Mouse (Mus musculus) lung, embryonic 16.5 days (tissue): ENCODE data around the gene Gfpt2. TPM values are rescaled to one million over a fixed set of nuclear protein-coding genes. Genes with fewer than 3 reads are reported as not detected.
A peak's percentile ranks its signal among the peaks of the same experiment; 100 is the strongest.

Source experiments
- ATAC-seq: fragments of 200-750 bp; cut with Nextera tagmentation; 2 replicates; pipeline ENCODE4 v1.8.0; 2017; ENCODE audit warnings: low read depth, mild to moderate bottlenecking, moderate library complexity
- H3K27ac ChIP-seq: fragments of 300-500 bp; sonication (generic); 2 replicates; pipeline ENCODE4 v1.5.1; 2014; ENCODE audit warnings: mild to moderate bottlenecking, control low read depth, low read length
- H3K27me3 ChIP-seq: fragments of 300-500 bp; sonication (generic); 2 replicates; pipeline ENCODE4 v1.6.1; 2014; ENCODE audit warnings: low read depth, low read length, mixed read lengths; ENCODE audit not compliant: control insufficient read depth, insufficient read depth
- H3K36me3 ChIP-seq: fragments of 300-500 bp; sonication (generic); 2 replicates; pipeline ENCODE4 v1.6.1; 2014; ENCODE audit warnings: low read length; ENCODE audit not compliant: control insufficient read depth, insufficient read depth
- H3K4me1 ChIP-seq: fragments of 300-500 bp; sonication (generic); replicated peaks from 2 replicates; pipeline ENCODE4 v1.6.1; 2014; ENCODE audit warnings: low read length, mixed read lengths; ENCODE audit not compliant: control insufficient read depth, insufficient read depth
- H3K4me2 ChIP-seq: fragments of 300-500 bp; sonication (generic); 2 replicates; pipeline ENCODE4 v1.6.1; 2014; ENCODE audit warnings: low read depth, low read length, control low read depth
- H3K4me3 ChIP-seq: fragments of 300-500 bp; sonication (generic); 2 replicates; pipeline ENCODE4 v1.5.1; 2014; ENCODE audit warnings: mild to moderate bottlenecking, low read length, control low read depth
- H3K9ac ChIP-seq: fragments of 300-500 bp; sonication (generic); 2 replicates; pipeline ENCODE4 v1.6.1; 2014; ENCODE audit warnings: low read length, control low read depth
- H3K9me3 ChIP-seq: fragments of 300-500 bp; sonication (generic); 2 replicates; pipeline ENCODE4 v1.6.1; 2016; ENCODE audit warnings: low read length; ENCODE audit not compliant: control insufficient read depth
- WGBS: fragments of 180-500 bp; shearing (Covaris S2); extraction: QIAGEN DNeasy Blood & Tissue Kit; methylation state at CpG from one replicate; pipeline ENCODE4 v1.1.7; 2014; 5-methylcytosine and 5-hydroxymethylcytosine counted together
- polyA plus RNA-seq: library from polyadenylated mRNA; unstranded; fragments of >200 nt; fragmentation: Nextera tagmentation; extraction: Ambion mirVana; gene quantifications from 2 replicates; pipeline ENCODE4 v1.2.1, GENCODE M21; 2015

The Gfpt2 gene
- polyA plus RNA-seq, 1 experiment from 2014 or later: 11.8 TPM

GRCm38 (mm10) chr11:49780161-49780817 is 13.7 kb upstream of the Gfpt2 start:
- no peak overlapping the region for H3K4me2 ChIP-seq
- WGBS: 70% methylated on average over 4 of the region's 4 CpGs
- H3K9ac ChIP-seq: no peak overlapping the region
- no peaks in the 10 kb centered on the region for H3K27me3 ChIP-seq
- H3K9me3 ChIP-seq: no peaks in the 10 kb centered on the region
- ATAC-seq: no peak
- H3K36me3 ChIP-seq: no peaks in the 10 kb centered on the region
- no peak overlapping the region for H3K4me3 ChIP-seq
- peaks cover 5% of the 10 kb centered on the region; the same call in 1 of the 2 replicates for H3K4me1 ChIP-seq
- no peak overlapping the region for H3K27ac ChIP-seq

- no peak for ATAC-seq
- Histone ChIP-seq H3K9ac (no peak overlapping the region), H3K4me1 (peaks cover 6% of the 10 kb centered on the region; the same call in 1 of the 2 replicates), H3K9me3 (no peaks in the 10 kb centered on the region), H3K36me3 (no peaks in the 10 kb centered on the region), H3K4me3 (no peak overlapping the region), H3K27ac (no peak overlapping the region), H3K27me3 (no peaks in the 10 kb centered on the region), H3K4me2 (no peak overlapping the region)
- 20% methylated on average over 6 of the region's 6 CpGs for WGBS
These were observed 12.1 kb upstream of the Gfpt2 start for GRCm38 (mm10) chr11:49781833-49782399.

GRCm38 (mm10) chr11:49793131-49793530 is 847 bp upstream of the Gfpt2 start:
- Histone ChIP-seq H3K9me3 (no peaks in the 10 kb centered on the region; the same call in 1 of the 2 replicates), H3K9ac (no peak overlapping the region), H3K4me3 (no peak overlapping the region), H3K4me2 (no peak overlapping the region), H3K4me1 (peaks cover 5% of the 10 kb centered on the region; the same call in 1 of the 2 replicates), H3K27ac (no peak overlapping the region), H3K27me3 (no peaks in the 10 kb centered on the region), H3K36me3 (no peaks in the 10 kb centered on the region)
- ATAC-seq: no peak
- WGBS: 4% methylated on average over 14 of the region's 14 CpGs

- peak overlapping the region; percentile 98 for H3K4me2 ChIP-seq
- peak overlapping the region; percentile 62 for H3K4me3 ChIP-seq
- WGBS: under 1% methylated on average over 39 of the region's 45 CpGs
- H3K9me3 ChIP-seq: no peaks in the 10 kb centered on the region; the same call in 1 of the 2 replicates
- peak; percentile 46; the same call in 1 of the 2 replicates for ATAC-seq
- H3K9ac ChIP-seq: peak overlapping the region; percentile 69
- no peaks in the 10 kb centered on the region for H3K36me3 ChIP-seq
- H3K27ac ChIP-seq: no peak overlapping the region
- peaks cover 5% of the 10 kb centered on the region; the same call in 1 of the 2 replicates for H3K4me1 ChIP-seq
- no peaks in the 10 kb centered on the region for H3K27me3 ChIP-seq
These were observed 565 bp downstream of the Gfpt2 start for GRCm38 (mm10) chr11:49794342-49795144.

GRCm38 (mm10) chr11:49798931-49799330 is 5.0 kb downstream of the Gfpt2 start:
- Histone ChIP-seq H3K9ac (no peak overlapping the region), H3K9me3 (no peaks in the 10 kb centered on the region), H3K27me3 (no peaks in the 10 kb centered on the region), H3K36me3 (no peaks in the 10 kb centered on the region), H3K4me3 (no peak overlapping the region), H3K4me1 (peaks cover 7% of the 10 kb centered on the region), H3K27ac (no peak overlapping the region), H3K4me2 (no peak overlapping the region)
- WGBS: 80% methylated on average over 6 of the region's 6 CpGs
- no peak for ATAC-seq

GRCm38 (mm10) chr11:49801516-49801915 is 7.5 kb downstream of the Gfpt2 start:
- no peak overlapping the region for H3K4me3 ChIP-seq
- no peaks in the 10 kb centered on the region for H3K36me3 ChIP-seq
- no peaks in the 10 kb centered on the region for H3K9me3 ChIP-seq
- H3K4me2 ChIP-seq: no peak overlapping the region
- ATAC-seq: peak; percentile 43; the same call in 1 of the 2 replicates
- WGBS: 37% methylated on average over 4 of the region's 4 CpGs
- no peaks in the 10 kb centered on the region for H3K27me3 ChIP-seq
- peaks cover 2% of the 10 kb centered on the region for H3K4me1 ChIP-seq
- H3K27ac ChIP-seq: no peak overlapping the region
- H3K9ac ChIP-seq: no peak overlapping the region

- no peak overlapping the region for H3K4me2 ChIP-seq
- no peaks in the 10 kb centered on the region for H3K9me3 ChIP-seq
- no peak overlapping the region for H3K9ac ChIP-seq
- H3K27me3 ChIP-seq: no peaks in the 10 kb centered on the region
- H3K27ac ChIP-seq: no peak overlapping the region
- 95% methylated on average over 4 of the region's 4 CpGs for WGBS
- no peak overlapping the region for H3K4me3 ChIP-seq
- ATAC-seq: no peak
- H3K36me3 ChIP-seq: no peaks in the 10 kb centered on the region
- peaks cover 2% of the 10 kb centered on the region for H3K4me1 ChIP-seq
These were observed 9.8 kb downstream of the Gfpt2 start for GRCm38 (mm10) chr11:49803801-49804200.

GRCm38 (mm10) chr11:49806218-49806617 is 12.2 kb downstream of the Gfpt2 start:
- Histone ChIP-seq H3K27ac (no peak overlapping the region), H3K27me3 (no peaks in the 10 kb centered on the region), H3K4me1 (no peaks in the 10 kb centered on the region; the same call in none of the 2 replicates), H3K9ac (no peak overlapping the region), H3K4me2 (no peak overlapping the region), H3K9me3 (no peaks in the 10 kb centered on the region), H3K4me3 (no peak overlapping the region), H3K36me3 (no peaks in the 10 kb centered on the region)
- ATAC-seq: no peak
- 60% methylated on average over 3 of the region's 3 CpGs for WGBS

GRCm38 (mm10) chr11:49808946-49809345 is 15.0 kb downstream of the Gfpt2 start:
- 90% methylated on average over 9 of the region's 9 CpGs for WGBS
- no peak overlapping the region for H3K4me2 ChIP-seq

More at GRCm38 (mm10) chr11:49808946-49809345, 15.0 kb downstream of the Gfpt2 start:
- Histone ChIP-seq H3K4me1 (no peaks in the 10 kb centered on the region), H3K27me3 (no peaks in the 10 kb centered on the region), H3K9ac (no peak overlapping the region), H3K9me3 (no peaks in the 10 kb centered on the region), H3K27ac (no peak overlapping the region), H3K36me3 (no peaks in the 10 kb centered on the region), H3K4me3 (no peak overlapping the region)
- no peak for ATAC-seq
